Mouse (Mus musculus): ENCODE results near the gene Slc30a3.
"Not testable (repeated sequence)": the region's sequence is repeated elsewhere in the genome, so short reads cannot be mapped to it uniquely, and the experiment has no call there.

The Slc30a3 gene

DNA sequence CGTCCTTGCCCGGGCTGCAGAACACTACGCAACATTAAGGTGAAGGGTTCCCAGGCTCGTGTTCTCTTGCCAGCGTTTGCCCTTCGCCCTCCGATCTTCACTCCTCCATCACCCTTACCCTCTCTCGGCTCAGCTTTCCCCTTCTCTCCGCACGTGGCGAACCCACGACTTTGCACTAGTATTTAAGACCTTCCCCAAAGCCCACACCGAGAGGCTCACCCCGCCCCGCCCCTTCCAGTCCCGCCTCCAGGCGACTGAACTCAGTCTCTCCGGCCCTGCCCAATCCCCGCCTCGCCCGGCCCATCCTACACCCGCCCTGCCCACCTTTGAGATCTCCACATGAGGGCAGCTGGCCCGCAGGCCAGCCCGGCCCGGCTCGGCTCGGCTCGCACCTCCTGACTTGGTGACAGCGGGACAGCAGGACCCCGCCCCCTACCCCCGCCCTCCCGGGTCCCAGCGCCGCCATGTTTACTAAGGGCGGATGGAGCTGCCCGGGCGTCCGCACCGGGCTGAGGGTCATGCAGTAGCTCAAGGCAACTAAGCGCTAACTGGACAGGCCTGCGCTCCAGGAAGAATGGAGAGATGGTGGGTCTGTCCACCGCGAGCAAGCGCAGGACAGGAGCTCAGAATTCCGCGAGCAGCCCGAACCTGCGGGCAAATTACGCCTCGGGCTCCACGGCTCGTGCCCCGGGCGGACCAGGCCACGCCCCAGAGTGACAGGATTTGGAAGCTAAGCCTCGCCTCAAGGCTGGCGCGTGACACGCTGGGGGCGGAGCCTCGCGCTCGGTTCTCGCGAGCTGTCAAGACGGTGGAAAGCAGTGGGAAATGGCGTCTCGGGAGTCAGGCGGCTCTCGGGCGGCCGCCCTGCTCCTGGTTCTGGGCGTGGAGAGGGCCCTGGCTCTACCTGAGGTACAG lies 59.9 kb downstream of the Slc30a3 start, which contains the start of gene Atraid:
Gene Atraid, plus strand, starts transcription at position 465 of the 915 bp plus-strand sequence.
- peak; percentile 98 for DNase-seq

DNA sequence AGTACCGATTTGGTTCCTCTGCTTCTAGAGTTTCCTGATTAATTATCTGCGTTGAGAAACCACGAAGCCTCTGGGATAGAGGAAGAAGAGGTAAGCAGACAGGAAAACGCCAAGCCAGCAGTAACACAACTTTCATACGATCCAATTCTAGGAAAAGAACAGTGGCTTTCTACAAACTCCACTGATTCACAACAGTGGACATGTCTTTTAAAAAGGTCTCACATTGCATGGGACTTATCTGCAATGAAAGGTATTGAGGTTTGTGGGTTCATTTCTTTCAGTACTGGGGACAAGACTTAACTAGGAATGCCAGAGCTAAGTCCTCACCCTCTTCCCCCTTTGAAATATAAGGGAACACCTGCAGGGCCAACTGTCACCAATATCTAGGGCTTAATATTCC lies 61.0 kb downstream of the Slc30a3 start:
- DNase-seq: no peak

DNA sequence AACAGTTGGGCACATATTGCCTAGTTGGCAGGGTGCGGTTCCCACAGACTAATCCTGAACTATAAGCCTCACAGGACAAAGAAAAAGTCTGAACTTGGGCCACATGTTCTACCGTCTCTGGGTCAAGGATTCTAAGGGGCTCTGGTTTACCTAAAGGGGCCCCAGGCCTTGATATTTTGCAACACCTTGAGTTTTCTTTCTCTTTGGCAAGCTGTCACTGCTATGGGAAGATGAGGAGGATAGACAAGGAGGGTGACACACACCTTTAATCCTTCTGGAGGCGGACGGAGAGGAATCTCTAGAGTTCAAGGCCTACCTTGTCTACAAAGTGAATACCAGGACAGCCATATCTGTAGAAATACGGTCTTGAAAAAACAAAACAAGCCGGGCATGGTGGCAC lies 61.6 kb downstream of the Slc30a3 start:
- DNase-seq: no peak

DNA sequence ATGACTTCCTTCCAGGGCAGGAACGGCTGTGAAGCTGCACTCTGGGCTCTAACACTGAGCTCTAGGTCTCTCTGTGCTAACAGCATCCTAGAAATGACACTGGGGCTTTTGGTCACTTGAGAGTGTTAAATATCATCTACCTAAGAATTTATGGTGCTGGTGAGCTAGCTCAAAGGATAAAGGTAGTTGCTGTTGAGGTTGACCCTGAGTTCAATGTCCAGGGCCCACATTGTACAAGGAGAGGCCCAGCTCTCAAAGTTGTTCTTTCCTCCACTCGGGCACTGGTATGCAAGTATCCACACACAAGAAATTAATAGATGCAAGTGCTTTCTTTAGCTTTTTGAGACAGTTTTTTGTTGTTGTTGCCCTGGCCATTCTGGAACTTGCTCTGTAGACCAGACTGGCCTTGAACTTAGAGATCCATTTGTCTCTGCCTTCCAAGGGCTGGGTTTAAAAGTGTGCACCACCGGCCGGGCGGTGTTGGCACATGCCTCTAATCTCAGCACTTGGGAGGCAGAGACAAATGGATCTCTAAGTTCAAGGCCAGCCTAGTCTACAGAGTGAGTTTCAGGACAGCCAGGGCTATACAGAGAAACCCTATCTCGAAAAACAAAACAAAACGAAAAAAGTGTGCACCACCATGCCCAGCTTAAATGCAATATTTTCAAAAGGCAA lies 69.7 kb downstream of the Slc30a3 start:
- no peak for DNase-seq

DNA sequence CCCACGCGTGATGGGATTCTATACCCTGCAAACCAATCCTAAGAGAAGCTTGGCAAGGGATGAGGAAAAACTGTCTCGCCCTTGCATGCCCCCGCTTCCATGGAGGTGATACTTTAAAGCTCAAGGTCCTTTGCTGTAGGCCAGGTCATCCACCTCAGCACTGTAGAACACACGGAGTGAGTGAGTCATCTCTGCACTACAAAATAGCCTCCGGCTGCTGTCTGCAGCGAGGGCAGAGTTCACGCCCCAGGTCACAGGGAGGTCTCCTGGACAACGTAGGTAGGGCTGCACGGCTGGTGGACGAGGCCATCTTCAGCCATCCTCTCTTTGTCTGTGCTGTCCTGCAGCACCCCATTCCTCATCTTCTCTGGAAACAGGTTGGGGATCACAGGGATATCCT lies 71.5 kb downstream of the Slc30a3 start:
- not testable (repeated sequence) for DNase-seq

All from cerebellum, adult 9-11 months (tissue).